Mouse (Mus musculus) Patski (cell line): ENCODE results near the gene Impdh2. TPM values are rescaled to one million over a fixed set of nuclear protein-coding genes. Genes with fewer than 3 reads are reported as not detected.
"Not testable (repeated sequence)": the region's sequence is repeated elsewhere in the genome, so short reads cannot be mapped to it uniquely, and the experiment has no call there.

Source experiments
- ATAC-seq: fragments of 100-300 bp; one replicate; pipeline ENCODE4 v1.8.0; 2021
- CTCF ChIA-PET: fragments of 350-600 bp; sonication (Branson Sonifier 250); formaldehyde crosslinking; loops from one replicate; lab custom pipeline; 2022; ENCODE audit warnings: inconsistent platforms; lab: Charles Lee
- POLR2A ChIA-PET: fragments of 350-600 bp; sonication (Branson Sonifier 250); formaldehyde crosslinking; loops from one replicate; lab custom pipeline; 2022; ENCODE audit warnings: antibody characterized with exemption, inconsistent platforms; lab: Charles Lee
- DNase-seq: peaks from one replicate; pipeline ENCODE4 v3.0.0-alpha.2; 2011; ENCODE audit warnings: low read depth, low spot score
- H3K27me3 ChIP-seq: fragments of 371-371 bp; one replicate; pipeline ENCODE4 v1.5.1; 2021
- CTCF ChIP-seq: fragments of 100-300 bp; IDR thresholded peaks from one replicate; pipeline ENCODE4 v1.5.1; 2021
- in situ Hi-C: fragments of 300-500 bp; cut with MboI; formaldehyde crosslinking; loops from 3 replicates; pipeline ENCODE4 v1.11.1; 2018; ENCODE audit warnings: low pct_unique_long_range_greater_than_20kb, mixed read lengths
- polyA plus RNA-seq: library from polyadenylated mRNA; unstranded; gene quantifications from one replicate; pipeline ENCODE4 v1.2.3, GENCODE M21; 2021

Impdh2 gene
- polyA plus RNA-seq, 1 experiment from 2014 or later, result 93.3 TPM

DNA sequence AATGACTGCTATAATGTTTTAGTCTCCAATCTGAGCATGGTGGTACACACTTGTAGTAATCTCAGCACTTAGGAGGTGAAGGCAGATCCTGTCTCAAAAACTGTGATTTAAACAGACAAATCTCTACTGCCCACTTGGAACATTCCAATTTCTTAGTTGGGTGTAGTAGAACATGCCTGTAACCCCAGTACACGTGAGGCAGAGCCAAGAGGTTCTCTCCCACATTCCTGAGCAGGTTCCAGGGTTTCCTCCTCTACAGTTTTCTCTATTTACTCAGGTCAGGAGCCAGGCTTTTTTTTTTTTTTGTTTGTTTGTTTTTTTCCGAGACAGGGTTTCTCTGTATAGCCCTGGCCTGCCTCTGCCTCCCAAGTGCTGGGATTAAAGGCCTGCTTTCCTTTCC lies 39.9 kb downstream of the Impdh2 start:
- in situ Hi-C loops, result no loop called here
- CTCF ChIA-PET, result no interaction called here

GRCm38 (mm10) chr9:108601986-108602385 lies 41.9 kb downstream of the Impdh2 start:
- in situ Hi-C loops, result no loop called here
- no peaks in the 10 kb centered on the region for H3K27me3 ChIP-seq
- DNase-seq (no peak), ATAC-seq (no peak)
- POLR2A ChIA-PET, result no interaction called here
- CTCF ChIA-PET, result no interaction called here
- no peak for TF ChIP-seq CTCF

More for the DNA sequence above, 39.9 kb downstream of the Impdh2 start:
- H3K27me3 ChIP-seq, result no peaks in the 10 kb centered on the region
- POLR2A ChIA-PET, result no interaction called here
- DNase-seq (no peak), ATAC-seq (no peak)
- TF ChIP-seq CTCF, result no peak

DNA sequence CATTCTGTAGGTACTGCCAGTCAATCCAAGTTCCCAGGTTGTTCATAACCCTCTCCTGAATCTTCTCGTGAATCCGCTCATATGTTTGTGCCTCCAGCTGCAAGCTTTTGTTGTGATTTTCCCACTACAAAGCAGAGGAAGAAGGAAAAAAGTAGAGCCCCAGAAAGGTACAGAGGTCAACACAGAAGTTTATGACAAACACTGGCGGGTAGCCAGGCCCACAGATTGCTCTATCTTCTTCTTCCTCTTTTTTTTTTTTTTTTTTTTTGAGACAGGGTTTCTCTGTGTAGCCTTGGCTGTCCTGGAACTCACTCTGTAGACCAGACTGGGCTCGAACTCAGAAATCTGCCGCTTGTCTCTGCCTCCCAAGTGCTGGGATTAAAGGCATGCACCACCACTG lies 47.8 kb downstream of the Impdh2 start:
- DNase-seq, CTCF ChIA-PET, in situ Hi-C loops, H3K27me3 ChIP-seq, POLR2A ChIA-PET, ATAC-seq: not testable (repeated sequence)

DNA sequence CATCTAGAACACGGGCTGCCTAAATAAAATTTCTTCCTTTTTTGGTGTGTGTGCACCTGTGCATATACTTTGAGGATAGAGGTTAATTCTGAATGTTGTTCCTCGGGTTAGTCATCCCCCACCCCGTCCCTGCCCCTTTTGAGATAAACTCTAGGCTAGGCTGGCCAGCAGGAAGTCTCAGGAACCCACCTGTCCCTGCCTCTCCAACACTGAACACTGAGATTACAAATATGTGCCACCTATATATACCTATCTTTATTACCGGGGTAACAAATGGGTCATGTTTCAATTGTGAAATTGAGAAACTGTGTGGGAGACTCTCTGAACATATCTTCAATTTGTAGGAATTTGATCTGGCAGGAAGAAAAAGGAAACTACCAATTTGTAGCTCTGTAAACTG lies 48.8 kb downstream of the Impdh2 start:
- no peaks in the 10 kb centered on the region for H3K27me3 ChIP-seq
- DNase-seq (no peak), ATAC-seq (no peak)
- no peak for TF ChIP-seq CTCF
- in situ Hi-C loops, result no loop called here
- POLR2A ChIA-PET, result no interaction called here
- CTCF ChIA-PET, result no interaction called here

GRCm38 (mm10) chr9:108611488-108611887 lies 51.4 kb downstream of the Impdh2 start:
- ATAC-seq, result no peak
- POLR2A ChIA-PET, result no interaction called here
- no peaks in the 10 kb centered on the region for H3K27me3 ChIP-seq
- CTCF ChIA-PET, result interaction anchor here (1.0 to 1.4 kb wide), 2 partner anchors 8 to 35 kb away, joined by 3 read pairs; no protein-coding TSS in a partner anchor
- in situ Hi-C loops, result no loop called here
- no peak for TF ChIP-seq CTCF
- no peak for DNase-seq

Other genes starting within 250 kb of the Impdh2 start
- gene Gpx1, start 221.4 kb upstream of the Impdh2 start, polyA plus RNA-seq, result 372 TPM
- 82.1 TPM for gene Usp4, start 212.4 kb upstream of the Impdh2 start, polyA plus RNA-seq
- 0.82 TPM for gene 1700102P08Rik, start 167.5 kb upstream of the Impdh2 start, polyA plus RNA-seq
- gene Ccdc36, start 131.8 kb upstream of the Impdh2 start, polyA plus RNA-seq, result not detected
- not detected for gene BC048562, start 123.8 kb upstream of the Impdh2 start, polyA plus RNA-seq
- 33.0 TPM for gene Ccdc71, start 99.8 kb upstream of the Impdh2 start, polyA plus RNA-seq
- 20.8 TPM for gene Klhdc8b, start 98.7 kb upstream of the Impdh2 start, polyA plus RNA-seq
- gene Lamb2, start 80.5 kb upstream of the Impdh2 start, polyA plus RNA-seq, result 131 TPM
- gene Usp19, start 69.7 kb upstream of the Impdh2 start, polyA plus RNA-seq, result 142 TPM
- gene Qars, start 52.6 kb upstream of the Impdh2 start, polyA plus RNA-seq, result 156 TPM
- 93.1 TPM for gene Qrich1, start 43.5 kb upstream of the Impdh2 start, polyA plus RNA-seq
- 58.4 TPM for gene Ndufaf3, start 7.1 kb downstream of the Impdh2 start, polyA plus RNA-seq
- 153 TPM for gene Dalrd3, start 9.6 kb downstream of the Impdh2 start, polyA plus RNA-seq
- gene Wdr6, start 18.5 kb downstream of the Impdh2 start, polyA plus RNA-seq, result 60.6 TPM
- 8.6 TPM for gene P4htm, start 37.4 kb downstream of the Impdh2 start, polyA plus RNA-seq
- gene Arih2, start 89.1 kb downstream of the Impdh2 start, polyA plus RNA-seq, result 43.7 TPM
- gene Slc25a20, start 101.8 kb downstream of the Impdh2 start, polyA plus RNA-seq, result 48.1 TPM
- 30.9 TPM for gene Prkar2a, start 129.0 kb downstream of the Impdh2 start, polyA plus RNA-seq
- gene Ip6k2, start 223.5 kb downstream of the Impdh2 start, polyA plus RNA-seq, result 89.9 TPM
- gene Nckipsd, start 248.1 kb downstream of the Impdh2 start, polyA plus RNA-seq, result 15.9 TPM